Mouse (Mus musculus): ENCODE measurements around the gene Vmn2r112. TPM values are rescaled to one million over a fixed set of nuclear protein-coding genes. Genes with fewer than 3 reads are reported as not detected.
"Not testable (repeated sequence)": the region's sequence is repeated elsewhere in the genome, so short reads cannot be mapped to it uniquely, and the experiment has no call there.

Gene Vmn2r112
- not detected for total RNA-seq (2021)
- long read RNA-seq, experiment 1 = 0 reads
- long read RNA-seq, experiment 2 = 0 reads

GRCm38 (mm10) chr17:22600651-22601050, at the start of gene Vmn2r112:
Gene Vmn2r112 (plus strand): TSS chr17:22600951.
- not testable (repeated sequence) for DNase-seq (ENCODE audit: low spot score in 2 of 2)

DNA sequence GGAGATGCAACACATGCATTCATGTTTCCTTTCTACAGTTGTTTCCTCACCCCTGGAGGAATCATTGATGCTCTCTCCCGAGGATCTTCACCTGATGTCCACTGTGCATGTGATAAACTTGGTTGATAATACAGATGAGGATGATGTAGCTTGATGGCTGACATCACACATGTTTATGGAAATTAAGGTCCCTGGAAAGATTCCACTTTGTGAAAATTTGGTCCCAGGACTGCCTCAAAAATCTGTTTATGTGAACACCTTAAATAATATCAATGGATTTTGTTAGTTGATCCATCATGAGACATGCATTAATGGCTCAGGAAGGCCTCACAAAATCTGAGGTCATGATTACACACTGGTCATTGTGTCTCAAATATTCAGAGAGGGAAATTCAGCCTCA, 27.4 kb upstream of the Vmn2r112 start, which contains the start of gene Vmn2r111:
TSS of gene Vmn2r111 (minus strand) at position 101 of the 400 bp plus-strand sequence.
- not testable (repeated sequence) for DNase-seq (ENCODE audit: low spot score in 2 of 2)

- DNase-seq (ENCODE audit: low spot score in 2 of 2) = no peak
Measured at GRCm38 (mm10) chr17:22630646-22631045, 29.9 kb downstream of the Vmn2r112 start.

Other genes with a start within 250 kb of the Vmn2r112 start
- 10 to 100 TPM; 10.3 to 11.0 TPM for gene Zfp944, start 239.6 kb upstream of the Vmn2r112 start, total RNA-seq (2021)
- 10 to 100 TPM; 10.5 to 11.2 TPM for gene Zfp758, start 239.5 kb upstream of the Vmn2r112 start, total RNA-seq (2021)
- 10 to 100 TPM in 1 of 2 experiments, 1 to 10 TPM in 1; 9.9 to 11.4 TPM for gene Zfp946, start 176.7 kb upstream of the Vmn2r112 start, total RNA-seq (2021)
- not detected for gene Vmn2r111, start 27.5 kb upstream of the Vmn2r112 start, total RNA-seq (2021)